Mouse (Mus musculus): ENCODE measurements around the gene Glul. TPM values are rescaled to one million over a fixed set of nuclear protein-coding genes. Genes with fewer than 3 reads are reported as not detected.
A peak's percentile ranks its signal among the peaks of the same experiment; 100 is the strongest.
"Not testable (repeated sequence)": the region's sequence is repeated elsewhere in the genome, so short reads cannot be mapped to it uniquely, and the experiment has no call there.

Glul gene
- 1,000 to 10,000 TPM; 1,051 to 1,097 TPM for total RNA-seq (2021)
- long read RNA-seq, transcript Glul-201 (7 exons, 2,792 nt) = major isoform, 47 of 64 reads
- long read RNA-seq, partial matches to known transcripts = 5 of 64 reads
- long read RNA-seq, other reads (novel, unspliced or antisense) = 12 of 64 reads

GRCm38 (mm10) chr1:153899731-153900380 lies at the start of gene Glul, which contains the start of gene Teddm2:
Glul (plus strand) TSS chr1:153899944.
Teddm2 (minus strand) TSS chr1:153900228.
- peak; percentile 91 to 93 for DNase-seq (ENCODE audit: low spot score in 2 of 2)

- not testable (repeated sequence) for DNase-seq (ENCODE audit: low spot score in 2 of 2)
Measured at GRCm38 (mm10) chr1:153852696-153853095, 47.0 kb upstream of the Glul start.

- no peak for DNase-seq (ENCODE audit: low spot score in 2 of 2)
Measured at GRCm38 (mm10) chr1:153855946-153856345, 43.8 kb upstream of the Glul start.

DNA sequence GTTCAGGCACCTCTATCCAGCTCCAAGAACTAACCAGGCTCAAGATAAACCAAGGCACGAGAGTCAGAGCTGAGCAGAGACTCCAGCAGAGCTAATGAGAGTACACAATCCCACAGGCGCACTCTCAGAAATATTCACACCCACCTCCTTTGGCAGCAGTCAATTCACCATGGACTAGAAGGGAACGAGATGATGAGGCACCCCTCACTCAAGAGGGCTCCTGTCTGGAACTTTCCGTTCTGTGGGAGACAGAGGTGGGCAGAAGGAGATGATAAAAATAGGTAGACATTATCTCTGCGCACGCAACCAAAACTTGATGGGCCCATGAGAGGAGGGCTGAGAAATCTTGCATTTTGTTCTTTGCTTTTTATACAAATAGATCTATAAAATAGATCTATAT lies 25.7 kb upstream of the Glul start, which contains the start of gene Teddm1b:
TSS of gene Teddm1b (plus strand) at position 301 of the 400 bp plus-strand sequence.
- DNase-seq (ENCODE audit: low spot score in 2 of 2) = no peak

DNA sequence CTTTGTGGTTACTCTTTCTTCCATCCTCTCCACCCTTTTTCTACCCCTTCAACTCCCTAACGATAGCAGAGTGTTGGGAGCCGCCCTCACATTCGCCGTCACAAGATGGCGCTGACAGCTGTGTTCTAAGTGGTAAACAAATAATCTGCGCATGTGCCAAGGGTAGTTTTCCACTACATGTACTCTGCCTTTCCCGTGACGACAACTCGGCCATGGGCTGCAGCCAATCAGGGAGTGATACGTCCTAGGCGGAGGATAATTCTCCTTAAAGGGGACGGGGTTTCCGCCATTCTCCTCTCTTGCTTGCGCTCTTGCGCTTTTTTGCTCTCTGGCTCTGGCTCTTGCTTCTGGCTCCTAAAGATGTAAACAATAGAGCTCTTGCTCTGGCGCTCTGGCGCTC lies 19.4 kb upstream of the Glul start:
- DNase-seq (ENCODE audit: low spot score in 2 of 2) = not testable (repeated sequence)

DNA sequence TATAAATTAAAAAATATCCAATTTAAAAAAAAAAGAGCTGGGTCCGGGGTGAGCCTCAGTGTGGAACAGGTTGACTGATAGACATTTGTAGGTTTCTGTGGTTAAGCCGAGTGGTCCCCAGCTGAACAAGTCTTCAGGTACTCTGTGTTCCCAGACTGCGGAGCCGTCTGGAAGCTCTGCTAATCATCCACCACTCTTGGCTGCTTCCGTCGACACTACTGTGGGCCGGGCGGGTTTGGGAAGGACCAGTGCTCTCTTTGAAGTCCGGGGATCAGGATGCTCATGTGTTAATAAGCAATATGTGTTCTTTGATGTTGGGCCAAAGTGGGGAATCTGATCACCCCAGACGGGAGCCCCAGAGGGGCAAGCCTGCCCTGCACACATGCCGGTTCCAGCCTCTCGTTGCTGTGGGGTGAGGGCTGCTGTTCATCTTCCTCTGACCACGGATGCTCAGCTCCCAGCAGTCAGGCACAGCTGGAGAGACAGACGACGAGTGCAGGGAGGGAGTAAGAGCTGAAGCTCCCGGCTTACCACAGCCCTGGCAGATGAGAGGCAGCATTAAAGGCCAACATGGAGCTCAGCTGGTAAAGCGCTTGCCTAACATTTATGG lies 13.6 kb upstream of the Glul start:
- DNase-seq (ENCODE audit: low spot score in 2 of 2) = no peak

- DNase-seq (ENCODE audit: low spot score in 2 of 2) = no peak
Measured at GRCm38 (mm10) chr1:153890121-153890520, 9.6 kb upstream of the Glul start.

GRCm38 (mm10) chr1:153891442-153891841 lies 8.3 kb upstream of the Glul start, which contains the start of gene Teddm1a:
Teddm1a (plus strand) TSS chr1:153891742.
- DNase-seq (ENCODE audit: low spot score in 2 of 2) = no peak

DNA sequence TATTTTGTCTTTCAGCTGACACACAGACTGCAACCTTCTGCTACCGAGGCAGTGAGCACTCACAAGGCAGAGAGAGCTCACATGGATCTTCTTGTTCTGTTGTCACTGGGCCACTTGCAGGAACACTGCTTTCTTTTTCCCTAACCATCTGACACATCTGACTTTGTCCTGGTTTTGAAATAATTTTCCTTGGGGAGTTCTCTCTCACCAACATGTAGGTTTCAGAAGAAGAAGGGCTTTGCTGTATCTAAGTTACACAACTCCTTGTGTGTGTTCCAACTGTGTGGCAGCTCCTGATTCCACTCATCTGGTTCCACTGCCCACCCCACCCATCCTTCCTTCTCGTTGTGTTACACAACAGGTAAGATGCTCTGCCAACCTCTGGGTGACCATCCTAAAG lies 6.0 kb upstream of the Glul start:
- DNase-seq (ENCODE audit: low spot score in 2 of 2) = no peak

DNA sequence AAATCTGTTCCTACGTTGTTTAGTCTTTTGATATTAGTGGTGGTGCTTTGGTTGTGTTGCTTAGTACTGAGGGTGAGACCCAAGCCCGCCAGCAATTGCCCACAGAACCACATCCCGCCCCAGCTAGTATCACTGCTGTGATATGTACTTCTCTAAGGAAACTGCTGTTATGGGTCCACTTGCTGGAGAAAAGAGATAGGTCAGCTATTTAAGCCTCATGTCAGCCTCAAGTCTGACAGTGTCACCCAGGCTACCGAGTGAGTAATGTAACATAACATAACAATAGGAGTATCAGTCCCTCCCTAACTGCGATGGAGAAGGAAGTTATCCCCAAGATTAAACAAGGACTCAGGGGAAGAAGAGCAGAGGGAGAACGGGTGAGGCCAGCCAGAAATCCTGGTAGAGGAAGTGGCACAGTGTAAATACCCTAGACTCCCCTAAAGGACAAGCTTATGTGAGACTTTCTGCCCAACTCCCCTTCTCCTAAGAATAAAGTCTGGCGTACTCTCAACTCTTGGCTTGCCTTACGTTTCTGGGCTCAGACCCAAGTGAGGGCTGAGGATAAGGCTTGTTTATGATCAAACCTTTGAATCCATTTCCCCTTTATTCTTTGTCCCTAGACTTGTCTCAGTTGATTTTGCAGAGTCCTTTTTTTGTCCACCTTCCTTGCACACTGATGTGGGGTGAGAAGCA lies 5.4 kb upstream of the Glul start:
- no peak for DNase-seq (ENCODE audit: low spot score in 2 of 2)

DNA sequence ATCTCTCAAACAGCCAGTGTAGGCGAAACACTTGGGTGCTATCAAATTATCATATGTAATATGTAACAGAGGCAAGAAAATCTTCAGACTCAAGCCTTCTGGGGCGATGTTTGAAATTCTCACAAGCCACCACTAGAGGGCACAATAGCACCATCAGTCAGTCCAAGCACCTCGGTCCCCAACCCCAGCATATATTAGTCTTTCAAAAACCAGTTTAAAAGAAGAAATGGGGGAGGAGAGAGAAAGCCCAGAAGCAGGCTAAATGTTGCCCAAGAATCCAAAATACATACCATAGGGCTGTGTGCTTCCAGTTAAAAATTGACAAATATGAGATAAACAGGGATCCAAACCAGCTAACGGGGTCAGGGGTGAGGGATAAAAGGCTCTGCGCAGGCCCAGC lies 4.8 kb upstream of the Glul start:
- peak; percentile 82 for DNase-seq (ENCODE audit: low spot score in 2 of 2)

DNA sequence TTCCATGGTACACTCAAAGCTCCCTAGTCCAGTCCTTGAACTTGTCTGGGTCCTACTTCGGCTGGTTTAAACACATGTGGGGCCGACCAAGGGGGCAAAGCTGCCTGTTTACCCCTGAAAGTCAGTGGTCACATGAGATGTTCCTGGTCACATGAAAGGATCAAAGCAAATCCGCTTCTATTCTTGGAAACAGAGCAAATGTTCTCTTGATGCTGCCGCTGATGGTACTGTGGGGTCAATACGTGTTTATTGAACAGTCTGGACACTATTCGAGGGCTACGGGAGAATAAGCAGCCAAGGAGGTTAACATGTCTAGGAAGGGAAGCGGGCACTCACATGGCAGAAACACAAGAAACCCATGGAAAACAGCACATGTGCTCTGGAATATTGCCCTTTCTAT lies 2.5 kb upstream of the Glul start:
- no peak for DNase-seq (ENCODE audit: low spot score in 2 of 2)

DNA sequence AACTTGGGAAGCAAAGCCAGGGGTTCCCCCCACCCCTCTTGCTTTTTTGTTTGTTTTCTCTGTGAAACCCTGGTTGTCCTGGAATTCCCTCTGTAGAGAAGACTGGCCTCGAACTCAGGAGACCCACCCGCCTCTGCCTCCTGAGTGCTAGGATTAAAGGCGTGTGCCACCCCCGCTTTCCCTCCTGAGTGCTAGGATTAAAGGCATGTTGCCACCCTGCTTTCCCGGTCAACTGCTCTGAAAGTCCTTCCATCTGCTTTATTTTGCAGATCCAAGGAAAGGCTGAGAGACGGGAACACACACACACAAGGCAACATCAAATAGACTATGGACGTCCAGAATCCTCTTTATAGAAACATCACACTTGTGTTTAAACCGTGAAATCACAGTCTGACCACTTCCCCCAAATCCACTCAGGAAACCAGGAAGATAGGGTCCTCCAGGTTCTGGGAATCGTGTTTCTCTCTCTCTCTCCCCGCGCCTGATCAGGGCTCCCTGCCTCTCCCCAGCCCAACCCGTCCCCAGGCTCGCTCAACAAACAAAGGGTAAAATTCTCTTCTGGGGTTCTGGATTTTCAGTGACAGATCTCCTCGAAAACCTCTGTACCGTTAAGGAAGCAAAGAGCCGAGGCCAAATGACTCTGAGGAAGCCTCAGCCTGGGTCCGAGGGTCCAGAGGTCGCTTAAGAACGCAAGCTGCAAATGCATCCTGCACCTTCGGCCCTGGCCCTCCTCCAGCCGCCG lies 584 bp upstream of the Glul start:
- DNase-seq (ENCODE audit: low spot score in 2 of 2) = no peak

DNA sequence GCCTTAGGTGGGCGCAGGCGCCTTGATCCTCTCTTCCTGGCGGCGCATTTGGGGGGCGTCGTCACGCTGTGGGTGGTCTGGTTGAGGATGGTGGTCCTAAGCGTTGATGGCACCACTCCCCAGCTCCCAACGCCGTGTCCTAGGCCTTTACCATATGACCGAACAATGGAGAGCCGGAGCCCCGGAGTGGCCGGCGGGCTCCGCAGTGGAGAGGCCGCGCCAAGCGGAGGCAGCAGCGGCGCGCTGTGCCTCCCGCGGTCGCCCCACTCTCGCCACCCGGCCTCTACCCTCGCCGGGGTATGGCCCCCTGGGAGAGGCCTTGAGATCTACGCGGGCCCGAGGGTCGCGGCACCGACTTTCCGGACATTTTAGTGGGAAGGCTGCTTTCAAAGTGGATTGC lies 637 bp downstream of the Glul start:
- DNase-seq (ENCODE audit: low spot score in 2 of 2) = peak in 1 of 2 experiments; percentile 50

DNA sequence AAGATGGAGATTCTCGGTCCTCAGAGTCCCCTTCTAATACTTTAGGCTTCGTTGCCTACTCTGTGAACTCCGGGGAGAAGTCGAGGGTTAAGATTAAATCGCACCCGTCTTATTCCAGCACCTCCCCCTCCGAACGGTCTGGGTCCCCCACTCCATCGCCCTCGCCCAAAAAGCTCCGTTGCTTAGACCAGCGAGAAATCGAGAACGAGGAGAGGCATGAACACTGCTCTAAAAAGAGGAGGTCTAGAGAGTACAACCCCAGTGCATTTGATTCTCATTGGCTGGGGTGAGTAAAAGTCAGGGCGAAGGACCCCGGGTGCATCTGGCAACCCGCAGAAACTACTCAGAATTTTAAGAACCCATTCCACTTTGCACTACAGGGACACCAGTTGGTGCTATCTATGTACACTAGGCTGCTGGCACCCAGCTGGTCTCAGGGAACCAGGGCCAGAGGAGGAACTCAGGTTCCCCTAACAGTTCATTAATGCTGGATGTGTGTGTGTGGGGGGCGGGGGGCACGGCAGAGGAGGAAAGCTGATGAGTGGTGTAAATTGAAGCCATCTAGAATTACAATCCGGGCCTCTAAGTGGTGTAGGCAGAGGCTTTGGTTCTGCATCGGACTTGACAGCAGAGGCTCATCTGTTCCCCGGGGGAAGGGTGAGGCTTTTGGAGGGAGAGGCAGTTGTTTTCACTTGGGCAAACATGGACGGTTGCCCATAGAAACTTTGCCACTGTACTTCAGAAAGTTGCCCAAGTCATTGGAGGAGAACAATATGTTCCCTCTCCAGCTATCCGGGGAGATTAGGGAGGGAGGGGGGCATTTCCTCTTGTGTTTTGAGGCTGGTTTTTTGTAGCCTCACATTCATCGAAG lies 1.4 kb downstream of the Glul start:
- DNase-seq (ENCODE audit: low spot score in 2 of 2) = peak in 1 of 2 experiments; percentile 39

DNA sequence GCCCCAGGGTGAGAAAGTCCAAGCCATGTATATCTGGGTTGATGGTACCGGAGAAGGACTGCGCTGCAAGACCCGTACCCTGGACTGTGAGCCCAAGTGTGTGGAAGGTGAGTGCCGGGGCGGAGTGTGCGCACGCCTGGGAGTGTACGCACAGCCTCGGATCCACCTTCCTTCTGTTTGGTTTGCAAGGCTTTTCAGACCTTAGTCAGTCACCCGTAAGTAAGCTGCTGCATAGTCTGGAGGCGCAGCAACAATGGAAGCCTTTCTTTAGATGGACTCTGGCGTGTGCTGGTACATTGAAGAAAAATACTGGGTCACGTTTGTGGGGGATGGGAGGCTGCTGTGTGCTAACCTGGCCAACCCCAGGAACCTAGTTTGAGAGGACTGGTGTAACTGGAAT lies 3.3 kb downstream of the Glul start:
- DNase-seq (ENCODE audit: low spot score in 2 of 2) = no peak

DNA sequence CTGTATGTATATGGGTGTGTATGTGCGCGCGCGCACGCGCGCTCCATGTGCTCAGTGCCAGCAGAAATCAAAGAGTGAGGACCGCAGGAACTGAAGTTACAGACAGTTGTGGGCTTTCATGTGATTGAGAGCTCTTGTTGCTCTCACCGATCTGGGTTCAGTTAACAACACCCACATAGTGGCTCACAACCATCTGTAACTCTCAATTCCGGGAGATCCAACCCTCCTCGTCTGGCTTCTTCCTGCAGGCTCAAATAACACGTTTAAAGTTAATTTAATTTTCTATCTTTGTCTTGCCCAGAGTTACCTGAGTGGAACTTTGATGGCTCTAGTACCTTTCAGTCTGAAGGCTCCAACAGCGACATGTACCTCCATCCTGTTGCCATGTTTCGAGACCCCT lies 4.5 kb downstream of the Glul start:
- no peak for DNase-seq (ENCODE audit: low spot score in 2 of 2)

- DNase-seq (ENCODE audit: low spot score in 2 of 2) = no peak
Measured at GRCm38 (mm10) chr1:153905884-153906283, 6.1 kb downstream of the Glul start.

GRCm38 (mm10) chr1:153908208-153908607 lies 8.5 kb downstream of the Glul start:
- DNase-seq (ENCODE audit: low spot score in 2 of 2) = no peak

- DNase-seq (ENCODE audit: low spot score in 2 of 2) = no peak
Measured at GRCm38 (mm10) chr1:153908741-153909140, 9.0 kb downstream of the Glul start.
